Mouse (Mus musculus): ENCODE data around the gene Zfp410. TPM values are rescaled to one million over a fixed set of nuclear protein-coding genes. Genes with fewer than 3 reads are reported as not detected.

Gene Zfp410
- total and polyA plus RNA-seq, 3 experiments = 45.5 to 189 (median 182) TPM

DNA sequence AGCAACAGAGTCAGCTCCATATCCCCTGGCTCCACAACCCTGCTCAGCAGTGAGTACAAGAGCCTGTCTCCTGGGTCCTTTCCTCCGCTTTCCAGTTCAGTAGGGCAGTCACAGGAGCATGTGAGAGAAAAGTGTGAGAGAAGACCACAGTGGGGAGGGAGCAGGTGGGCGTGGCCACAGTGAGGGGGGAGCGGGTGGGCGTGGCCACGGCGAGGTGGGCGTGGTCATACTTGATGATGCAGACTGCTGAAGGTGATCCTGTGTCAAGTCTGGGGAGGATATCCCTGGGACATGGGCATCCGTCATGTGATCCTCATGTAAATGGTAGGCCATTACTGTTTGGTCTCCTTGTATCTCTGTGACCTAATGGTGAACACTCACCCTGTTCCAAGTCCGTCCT lies 50.3 kb downstream of the Zfp410 start:
- no peak overlapping the region for H3K27ac ChIP-seq (ENCODE audit: control insufficient read depth, low read depth, low read length)
- no peak for DNase-seq (ENCODE audit: low read depth, low spot score)
- H3K4me3 ChIP-seq (ENCODE audit: control insufficient read depth in 1 of 2, insufficient read depth in 1 of 2, low read depth in 2 of 2, low read length in 2 of 2) = no peak overlapping the region
- H3K79me2 ChIP-seq (ENCODE audit: control insufficient read depth, insufficient read depth, low read length, poor library complexity) = peaks cover 32% of the 10 kb centered on the region
- peaks cover 2 to 10% of the 10 kb centered on the region in 2 experiments; a peak in 3 of 4 replicates for H3K4me1 ChIP-seq (ENCODE audit: control insufficient read depth in 1 of 2, insufficient read depth in 2 of 2, low read length in 2 of 2)
- no peak overlapping the region for H3K9ac ChIP-seq (ENCODE audit: control insufficient read depth, low read depth, low read length, poor library complexity, severe bottlenecking)
- H3K36me3 ChIP-seq (ENCODE audit: control insufficient read depth in 1 of 2, insufficient read depth in 2 of 2, low read length in 2 of 2) = peaks cover 3 to 16% of the 10 kb centered on the region in 2 experiments
- no peak for TF ChIP-seq CTCF (IDR thresholded peaks at IDR 0.05 in 2 of 3, conservative IDR thresholded peaks at IDR 0.05 in 1 of 3; ENCODE audit: control insufficient read depth in 1 of 3, insufficient read depth in 1 of 3, low read depth in 2 of 3, low read length in 3 of 3, poor library complexity in 1 of 3, severe bottlenecking in 1 of 3)
- no peak for TF ChIP-seq POLR2AphosphoS5 (IDR thresholded peaks at IDR 0.05; ENCODE audit: borderline replicate concordance, low read depth, low read length)
- no peak for TF ChIP-seq ZC3H11A (IDR thresholded peaks at IDR 0.05; ENCODE audit: low read depth, low read length)
- no peak for TF ChIP-seq HCFC1 (IDR thresholded peaks at IDR 0.05; ENCODE audit: low read depth, low read length)
- no peak for TF ChIP-seq MEF2A (IDR thresholded peaks at IDR 0.05; ENCODE audit: extremely low read depth, insufficient replicate concordance, low read depth, low read length, poor library complexity, severe bottlenecking)
- no peak for TF ChIP-seq SMC3 (IDR thresholded peaks at IDR 0.05; ENCODE audit: low read depth, low read length)
- no peak for TF ChIP-seq NELFE (IDR thresholded peaks at IDR 0.05; ENCODE audit: low read depth, low read length)
- no peak for TF ChIP-seq ZKSCAN1 (IDR thresholded peaks at IDR 0.05; ENCODE audit: low read depth, low read length)
- no peak for TF ChIP-seq KAT2A (conservative IDR thresholded peaks at IDR 0.05; ENCODE audit: low read depth, low read length)
- TF ChIP-seq TAL1 (IDR thresholded peaks at IDR 0.05; ENCODE audit: low read length) = no peak
- TF ChIP-seq POLR2A (IDR thresholded peaks at IDR 0.05; ENCODE audit: control insufficient read depth in 1 of 2, insufficient read depth in 1 of 2, low read depth in 1 of 2, low read length in 2 of 2, poor library complexity in 1 of 2) = no peak
- no peak for TF ChIP-seq CHD2 (IDR thresholded peaks at IDR 0.05; ENCODE audit: low read length)
- no peak for TF ChIP-seq ZNF384 (IDR thresholded peaks at IDR 0.05; ENCODE audit: low read depth, low read length)
- no peak for TF ChIP-seq RAD21 (IDR thresholded peaks at IDR 0.05; ENCODE audit: low read depth, low read length)
- no peak for TF ChIP-seq ETS1 (IDR thresholded peaks at IDR 0.05; ENCODE audit: low read depth, low read length)
- TF ChIP-seq MAFK (IDR thresholded peaks at IDR 0.05; ENCODE audit: borderline replicate concordance, low read depth, low read length) = no peak
- no peak for TF ChIP-seq BHLHE40 (IDR thresholded peaks at IDR 0.05; ENCODE audit: borderline replicate concordance, low read depth, low read length)
- no peak for TF ChIP-seq RCOR1 (IDR thresholded peaks at IDR 0.05; ENCODE audit: low read depth, low read length)
- no peaks in the 10 kb centered on the region for H3K9me3 ChIP-seq (replicated peaks; ENCODE audit: insufficient read depth, low read length)
- H3K27me3 ChIP-seq (ENCODE audit: control insufficient read depth in 1 of 2, insufficient read depth in 2 of 2, low read length in 2 of 2) = no peaks in the 10 kb centered on the region

GRCm38 (mm10) chr12:84371647-84372046 lies 55.0 kb downstream of the Zfp410 start:
- Histone ChIP-seq H3K27me3 (ENCODE audit: control insufficient read depth in 1 of 2, insufficient read depth in 2 of 2, low read length in 2 of 2) (no peaks in the 10 kb centered on the region), H3K4me3 (ENCODE audit: control insufficient read depth in 1 of 2, insufficient read depth in 1 of 2, low read depth in 2 of 2, low read length in 2 of 2) (no peak overlapping the region), H3K79me2 (ENCODE audit: control insufficient read depth, insufficient read depth, low read length, poor library complexity) (0 out of 2 replicates have a peak, but pooled peaks cover 3% of the 10 kb centered on the region), H3K9me3 (replicated peaks; ENCODE audit: insufficient read depth, low read length) (no peaks in the 10 kb centered on the region), H3K36me3 (ENCODE audit: control insufficient read depth in 1 of 2, insufficient read depth in 2 of 2, low read length in 2 of 2) (peaks cover 0 to 5% of the 10 kb centered on the region in 2 experiments; a peak in 2 of 4 replicates), H3K9ac (ENCODE audit: control insufficient read depth, low read depth, low read length, poor library complexity, severe bottlenecking) (no peak overlapping the region), H3K27ac (ENCODE audit: control insufficient read depth, low read depth, low read length) (no peak overlapping the region), H3K4me1 (ENCODE audit: control insufficient read depth in 1 of 2, insufficient read depth in 2 of 2, low read length in 2 of 2) (no peaks in the 10 kb centered on the region)
- DNase-seq (ENCODE audit: low read depth, low spot score) = no peak
- TF ChIP-seq MAX (IDR thresholded peaks at IDR 0.05; ENCODE audit: low read length) (no peak), ETS1 (IDR thresholded peaks at IDR 0.05; ENCODE audit: low read depth, low read length) (no peak), TBP (IDR thresholded peaks at IDR 0.05; ENCODE audit: low read depth, low read length) (no peak), MYB (IDR thresholded peaks at IDR 0.05; ENCODE audit: low read depth, low read length) (no peak), NRF1 (IDR thresholded peaks at IDR 0.05; ENCODE audit: insufficient read depth, low read depth, low read length, poor library complexity, severe bottlenecking) (no peak), SIN3A (IDR thresholded peaks at IDR 0.05; ENCODE audit: low read length) (no peak), E2F4 (IDR thresholded peaks at IDR 0.05; ENCODE audit: borderline replicate concordance, low read depth, low read length) (no peak), TAL1 (IDR thresholded peaks at IDR 0.05; ENCODE audit: low read length) (no peak), CTCF (IDR thresholded peaks at IDR 0.05 in 2 of 3, conservative IDR thresholded peaks at IDR 0.05 in 1 of 3; ENCODE audit: control insufficient read depth in 1 of 3, insufficient read depth in 1 of 3, low read depth in 2 of 3, low read length in 3 of 3, poor library complexity in 1 of 3, severe bottlenecking in 1 of 3) (no peak)

All from MEL (cell line).